Mouse (Mus musculus) olfactory bulb, adult 2 months (tissue): ENCODE measurements at regions not wholly inside any gene's neighbourhood (a gene's known extent, or its start where the extent isn't known, plus 50 kb on each side); places are given as distances from the start of the nearest gene placed in this dataset.

Experiments
- CTCF ChIP-seq: fragments of 200-500 bp; IDR thresholded peaks from 2 replicates; pipeline ENCODE4 v1.5.1; 2012; ENCODE audit warnings: low read depth, mild to moderate bottlenecking, low read length, moderate library complexity; ENCODE audit not compliant: insufficient read depth
- POLR2A ChIP-seq: fragments of 200-500 bp; IDR thresholded peaks from 2 replicates; pipeline ENCODE4 v1.6.1; 2012; ENCODE audit warnings: mild to moderate bottlenecking, low read depth, low read length, moderate library complexity; ENCODE audit not compliant: insufficient read depth

GRCm38 (mm10) chr16:90553120-90553519 is 167.3 kb downstream of the Hunk start:
- TF ChIP-seq POLR2A, result no peak
- no peak for TF ChIP-seq CTCF
